Mouse (Mus musculus) liver, embryonic 11.5 days (tissue): ENCODE data around the gene Dpysl5. TPM values are rescaled to one million over a fixed set of nuclear protein-coding genes. Genes with fewer than 3 reads are reported as not detected.

Experiments used
- ATAC-seq: fragments of 200-750 bp; cut with Nextera tagmentation; replicated peaks from 2 replicates; pipeline ENCODE4 v1.8.0; 2017; ENCODE audit warnings: moderate number of reproducible peaks, mild to moderate bottlenecking, moderate TSS enrichment, moderate library complexity; ENCODE audit not compliant: low FRiP score
- DNase-seq: peaks from one replicate; pipeline ENCODE4 v3.0.0-alpha.2; 2017; ENCODE audit warnings: low spot score
- H3K27ac ChIP-seq: fragments of 300-500 bp; sonication (generic); 2 replicates; pipeline ENCODE4 v1.5.1; 2014; ENCODE audit warnings: mild to moderate bottlenecking, low read depth, low read length, control low read depth
- H3K27me3 ChIP-seq: fragments of 300-500 bp; sonication (generic); replicated peaks from 2 replicates; pipeline ENCODE4 v1.6.1; 2014; ENCODE audit warnings: low read length, mixed read lengths; ENCODE audit not compliant: control insufficient read depth, insufficient read depth
- H3K36me3 ChIP-seq: fragments of 300-500 bp; sonication (generic); 2 replicates; pipeline ENCODE4 v1.6.1; 2014; ENCODE audit warnings: mild to moderate bottlenecking, low read length, moderate library complexity, mixed read lengths; ENCODE audit not compliant: control insufficient read depth, insufficient read depth
- H3K4me1 ChIP-seq: fragments of 300-500 bp; sonication (generic); replicated peaks from 2 replicates; pipeline ENCODE4 v1.6.1; 2014; ENCODE audit warnings: low read length, mixed read lengths; ENCODE audit not compliant: control insufficient read depth, insufficient read depth
- H3K4me2 ChIP-seq: fragments of 300-500 bp; sonication (generic); 2 replicates; pipeline ENCODE4 v1.6.1; 2014; ENCODE audit warnings: mild to moderate bottlenecking, control low read depth, moderate library complexity
- H3K4me3 ChIP-seq: fragments of 300-500 bp; sonication (generic); 2 replicates; pipeline ENCODE4 v1.5.1; 2014; ENCODE audit warnings: low read depth, low read length, control low read depth
- H3K9ac ChIP-seq: fragments of 300-500 bp; sonication (generic); 2 replicates; pipeline ENCODE4 v1.6.1; 2014; ENCODE audit warnings: low read depth, low read length, control low read depth
- H3K9me3 ChIP-seq: fragments of 300-500 bp; sonication (generic); 2 replicates; pipeline ENCODE4 v1.6.1; 2016; ENCODE audit warnings: low read length, inconsistent platforms, mixed read lengths; ENCODE audit not compliant: control insufficient read depth
- WGBS: fragments of 180-500 bp; shearing (Covaris S2); extraction: QIAGEN DNeasy Blood & Tissue Kit; methylation state at CpG from one replicate; pipeline ENCODE4 v1.1.7; 2014; 5-methylcytosine and 5-hydroxymethylcytosine counted together
- polyA plus RNA-seq: library from polyadenylated mRNA; unstranded; fragments of >200 nt; fragmentation: Nextera tagmentation; extraction: Ambion mirVana; gene quantifications from 2 replicates; pipeline ENCODE4 v1.2.1, GENCODE M21; 2014

The Dpysl5 gene
- polyA plus RNA-seq, 1 experiment from 2014 or later = 1.6 TPM

GRCm38 (mm10) chr5:30738127-30738828 is 26.9 kb downstream of the Dpysl5 start:
- Histone ChIP-seq H3K4me1 (no peaks in the 10 kb centered on the region; the same call in 1 of the 2 replicates), H3K27ac (no peak overlapping the region), H3K27me3 (peaks cover 5% of the 10 kb centered on the region; the same call in 1 of the 2 replicates), H3K4me3 (no peak overlapping the region), H3K9me3 (no peaks in the 10 kb centered on the region), H3K9ac (no peak overlapping the region), H3K4me2 (no peak overlapping the region), H3K36me3 (no peaks in the 10 kb centered on the region)
- DNase-seq (no peak), ATAC-seq (no peak)
- WGBS = 29% methylated on average over 10 of the region's 10 CpGs

GRCm38 (mm10) chr5:30739595-30739994 is 28.2 kb downstream of the Dpysl5 start:
- ATAC-seq = no peak
- no peak for DNase-seq
- Histone ChIP-seq H3K4me3 (no peak overlapping the region), H3K36me3 (no peaks in the 10 kb centered on the region), H3K27ac (no peak overlapping the region), H3K27me3 (peaks cover 5% of the 10 kb centered on the region; the same call in 1 of the 2 replicates), H3K4me1 (no peaks in the 10 kb centered on the region; the same call in 1 of the 2 replicates), H3K4me2 (no peak overlapping the region), H3K9me3 (no peaks in the 10 kb centered on the region), H3K9ac (no peak overlapping the region)
- WGBS = 69% methylated on average over 8 of the region's 8 CpGs

GRCm38 (mm10) chr5:30749582-30750311 is 38.4 kb downstream of the Dpysl5 start:
- no peak for ATAC-seq

DNA sequence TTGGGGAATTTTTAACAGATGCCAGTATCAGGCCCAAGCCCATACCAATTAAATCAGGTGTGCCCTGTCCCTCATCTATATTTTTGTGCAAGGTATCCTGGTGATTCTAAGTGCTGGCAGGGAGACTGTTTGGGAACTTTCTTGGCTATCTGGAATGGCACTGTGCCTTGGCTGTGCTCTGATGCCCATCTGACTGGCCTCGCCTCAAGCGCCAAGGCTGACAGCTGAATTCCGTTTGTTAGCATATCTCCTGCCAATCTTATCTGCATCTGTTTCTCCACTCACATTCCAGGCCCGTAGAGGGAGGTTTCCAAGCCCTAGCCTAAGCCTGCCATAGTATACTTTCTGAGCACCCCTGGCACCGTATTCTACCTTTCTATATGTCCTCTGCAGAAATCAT is 39.7 kb downstream of the Dpysl5 start:
- no peaks in the 10 kb centered on the region for H3K9me3 ChIP-seq
- ATAC-seq = no peak
- H3K4me1 ChIP-seq = no peaks in the 10 kb centered on the region
- H3K9ac ChIP-seq = no peak overlapping the region
- H3K4me2 ChIP-seq = no peak overlapping the region
- H3K4me3 ChIP-seq = no peak overlapping the region
- H3K36me3 ChIP-seq = no peaks in the 10 kb centered on the region
- WGBS = 70% methylated on average over 5 of the region's 5 CpGs
- no peak for DNase-seq
- no peaks in the 10 kb centered on the region for H3K27me3 ChIP-seq
- H3K27ac ChIP-seq = no peak overlapping the region

More at GRCm38 (mm10) chr5:30749582-30750311, 38.4 kb downstream of the Dpysl5 start:
- no peak for DNase-seq
- no peaks in the 10 kb centered on the region for H3K27me3 ChIP-seq
- WGBS = 73% methylated on average over 12 of the region's 12 CpGs
- H3K4me3 ChIP-seq = no peak overlapping the region
- H3K4me1 ChIP-seq = no peaks in the 10 kb centered on the region
- H3K4me2 ChIP-seq = no peak overlapping the region
- H3K36me3 ChIP-seq = no peaks in the 10 kb centered on the region
- no peaks in the 10 kb centered on the region for H3K9me3 ChIP-seq
- no peak overlapping the region for H3K9ac ChIP-seq
- no peak overlapping the region for H3K27ac ChIP-seq

- H3K9me3 ChIP-seq = no peaks in the 10 kb centered on the region
- 78% methylated on average over 4 of the region's 4 CpGs for WGBS
- H3K27me3 ChIP-seq = no peaks in the 10 kb centered on the region
- DNase-seq = no peak
- H3K27ac ChIP-seq = no peak overlapping the region
- ATAC-seq = no peak
- H3K9ac ChIP-seq = no peak overlapping the region
- H3K4me2 ChIP-seq = no peak overlapping the region
- no peaks in the 10 kb centered on the region for H3K4me1 ChIP-seq
- H3K4me3 ChIP-seq = no peak overlapping the region
- H3K36me3 ChIP-seq = no peaks in the 10 kb centered on the region
Observed at GRCm38 (mm10) chr5:30753128-30753527, 41.8 kb downstream of the Dpysl5 start.

DNA sequence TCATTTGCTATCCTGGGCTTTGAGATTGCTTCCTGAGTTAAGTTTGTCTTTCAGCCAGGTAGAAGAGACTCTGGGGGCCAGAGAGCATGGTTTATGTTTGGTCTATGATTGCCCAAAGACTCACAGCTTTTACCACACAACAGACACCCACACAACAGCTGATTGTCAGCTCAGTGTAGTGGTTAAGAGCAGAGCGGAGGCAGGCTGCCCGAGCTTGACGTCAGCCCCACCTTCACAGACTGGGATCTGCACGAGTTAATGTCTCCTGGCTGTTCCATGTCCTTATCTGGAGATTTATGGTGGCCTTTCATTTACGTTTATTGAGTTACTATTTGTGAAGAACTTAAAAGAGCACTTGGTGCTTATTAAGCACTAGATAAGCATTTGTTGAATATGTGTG is 43.9 kb downstream of the Dpysl5 start:
- no peak overlapping the region for H3K4me3 ChIP-seq
- no peak overlapping the region for H3K9ac ChIP-seq
- DNase-seq (no peak), ATAC-seq (no peak)
- H3K4me2 ChIP-seq = no peak overlapping the region
- WGBS = 63% methylated on average over 5 of the region's 5 CpGs
- no peaks in the 10 kb centered on the region for H3K27me3 ChIP-seq
- no peaks in the 10 kb centered on the region for H3K36me3 ChIP-seq
- H3K9me3 ChIP-seq = no peaks in the 10 kb centered on the region
- H3K27ac ChIP-seq = no peak overlapping the region
- H3K4me1 ChIP-seq = no peaks in the 10 kb centered on the region

DNA sequence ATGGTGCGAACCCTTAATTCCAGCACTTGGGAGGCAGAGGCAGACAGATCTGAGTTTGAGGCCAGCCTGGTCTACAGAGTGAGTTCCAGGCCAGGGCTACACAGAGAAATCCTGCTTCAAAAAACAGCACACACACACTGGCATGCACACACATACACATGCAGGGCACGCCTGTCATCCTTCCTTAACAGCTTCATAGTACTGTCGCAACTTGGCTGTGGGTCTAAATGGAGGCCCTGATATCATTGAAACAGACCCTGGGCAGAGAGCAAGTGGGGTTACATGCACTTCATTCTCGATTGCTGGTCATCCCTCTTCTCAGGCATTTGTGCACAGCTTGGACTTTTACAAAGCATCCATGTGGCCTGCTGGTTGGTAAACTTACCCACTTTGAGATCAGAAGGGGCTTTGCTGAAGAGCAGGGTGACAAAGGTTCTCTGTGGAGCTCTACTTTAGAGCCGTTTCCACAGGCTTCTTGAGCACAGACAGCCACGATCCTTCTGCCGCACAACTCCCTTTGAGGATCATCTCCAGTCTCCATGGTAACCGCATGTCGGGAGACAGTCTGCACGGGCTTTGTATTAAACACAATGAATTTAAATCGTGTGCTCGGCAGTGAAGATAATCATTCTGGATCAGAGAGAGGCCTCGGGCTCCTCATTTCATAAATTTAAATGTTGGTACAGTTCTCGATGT is 51.6 kb downstream of the Dpysl5 start:
- Histone ChIP-seq H3K9ac (no peak overlapping the region), H3K4me2 (no peak overlapping the region), H3K9me3 (no peaks in the 10 kb centered on the region), H3K27ac (no peak overlapping the region), H3K36me3 (no peaks in the 10 kb centered on the region), H3K27me3 (no peaks in the 10 kb centered on the region), H3K4me1 (no peaks in the 10 kb centered on the region), H3K4me3 (no peak overlapping the region)
- 86% methylated on average over 14 of the region's 14 CpGs for WGBS
- DNase-seq (no peak), ATAC-seq (no peak)

DNA sequence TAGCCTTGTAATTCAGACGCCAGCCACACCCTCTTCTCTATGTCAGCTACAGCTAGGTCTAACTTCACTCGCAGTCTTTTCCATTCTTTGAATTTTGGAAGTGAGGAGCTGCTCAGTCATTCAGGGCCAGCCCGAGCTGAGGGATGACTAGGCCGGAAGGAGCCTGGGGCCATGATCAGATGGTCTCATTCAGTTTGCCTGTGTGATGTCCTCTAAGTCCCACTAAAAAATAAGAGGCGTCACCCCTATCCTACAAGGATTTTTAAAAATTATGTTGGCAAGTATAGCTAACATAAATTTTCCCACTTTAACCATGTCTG is 52.1 kb downstream of the Dpysl5 start:
- 87% methylated on average over 5 of the region's 5 CpGs for WGBS
- no peaks in the 10 kb centered on the region for H3K36me3 ChIP-seq
- H3K27me3 ChIP-seq = no peaks in the 10 kb centered on the region
- no peak overlapping the region for H3K9ac ChIP-seq
- H3K4me2 ChIP-seq = no peak overlapping the region
- H3K4me3 ChIP-seq = no peak overlapping the region
- DNase-seq = no peak
- no peaks in the 10 kb centered on the region for H3K9me3 ChIP-seq
- no peak for ATAC-seq
- no peak overlapping the region for H3K27ac ChIP-seq
- no peaks in the 10 kb centered on the region for H3K4me1 ChIP-seq
